Mouse (Mus musculus) CH12.LX (cell line): ENCODE results near the gene Ophn1.

Experiments
- CTCF ChIP-seq, 2 experiments: IDR thresholded peaks in 1 of 2; conservative IDR thresholded peaks in 1 of 2; 2 replicates each; pipeline ENCODE4 v1.5.1; 2011 to 2012; ENCODE audit warnings: low read depth in 2 of 2, low read length in 2 of 2, improper control_type of control experiment in 1 of 2, inconsistent platforms in 1 of 2, mild to moderate bottlenecking in 1 of 2, moderate library complexity in 1 of 2
- EP300 ChIP-seq: IDR thresholded peaks from 2 replicates; pipeline ENCODE4 v1.6.1; 2011; ENCODE audit warnings: low read length, improper control_type of control experiment
- MAX ChIP-seq: IDR thresholded peaks from 2 replicates; pipeline ENCODE4 v1.6.1; 2011; ENCODE audit warnings: low read length, improper control_type of control experiment
- MEF2A ChIP-seq: IDR thresholded peaks from 2 replicates; pipeline ENCODE4 v1.6.1; 2014; ENCODE audit warnings: low read depth, mild to moderate bottlenecking, inconsistent platforms, low read length, improper control_type of control experiment, borderline replicate concordance
- POLR2A ChIP-seq: IDR thresholded peaks from 2 replicates; pipeline ENCODE4 v1.6.1; 2011; ENCODE audit warnings: low read depth, mild to moderate bottlenecking, improper control_type of control experiment, low read length
- TBP ChIP-seq: conservative IDR thresholded peaks from 2 replicates; pipeline ENCODE4 v1.6.1; 2011; ENCODE audit warnings: low read depth, low read length, improper control_type of control experiment
- TCF12 ChIP-seq: IDR thresholded peaks from 2 replicates; pipeline ENCODE4 v1.6.1; 2014; ENCODE audit warnings: low read depth, mild to moderate bottlenecking, inconsistent platforms, low read length, improper control_type of control experiment
- ZKSCAN1 ChIP-seq: IDR thresholded peaks from 2 replicates; pipeline ENCODE4 v1.6.1; 2012; ENCODE audit warnings: low read depth, inconsistent platforms, low read length, improper control_type of control experiment, borderline replicate concordance
- ZMIZ1 ChIP-seq: IDR thresholded peaks from 2 replicates; pipeline ENCODE4 v1.6.1; 2012; ENCODE audit warnings: low read depth, mild to moderate bottlenecking, inconsistent platforms, low read length, improper control_type of control experiment

- no peak for TF ChIP-seq MEF2A
- TF ChIP-seq TBP = no peak
- TF ChIP-seq EP300 = no peak
- TF ChIP-seq POLR2A = no peak
- no peak for TF ChIP-seq TCF12
- TF ChIP-seq CTCF (conservative IDR thresholded peaks at IDR 0.05 in 1 of 2, IDR thresholded peaks at IDR 0.05 in 1 of 2; ENCODE audit: low read depth in 2 of 2, low read length in 2 of 2) = no peak
- no peak for TF ChIP-seq ZKSCAN1
- no peak for TF ChIP-seq MAX
- TF ChIP-seq ZMIZ1 = no peak
Measured at GRCm38 (mm10) chrX:98875144-98875543, 15.7 kb downstream of the Ophn1 start.
